Mouse (Mus musculus): ENCODE measurements at regions not wholly inside any gene's neighbourhood (a gene's known extent, or its start where the extent isn't known, plus 50 kb on each side); places are given as distances from the start of the nearest gene placed in this dataset.

DNA sequence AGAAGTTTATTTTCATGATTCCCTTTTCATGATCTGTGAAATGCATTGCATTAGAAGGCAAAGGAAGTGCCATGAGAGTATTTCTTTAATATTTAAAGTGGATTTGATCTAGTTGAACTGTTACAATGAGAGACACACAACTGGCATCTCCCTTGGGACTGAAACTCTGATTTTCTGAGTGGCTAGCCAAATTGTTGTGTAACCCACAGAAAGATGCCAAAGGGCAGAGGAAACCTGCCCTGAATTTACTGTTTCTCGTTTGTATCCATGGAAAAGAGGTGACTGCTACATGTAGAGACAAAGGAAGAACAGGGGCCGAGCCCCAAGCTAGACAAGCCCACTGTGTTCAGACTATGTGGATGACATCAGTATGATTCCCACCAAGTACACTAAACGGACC lies 360.4 kb upstream of the Cited2 start:
- Histone ChIP-seq H3K9me3 (ENCODE audit: control insufficient read depth, low read depth, low read length) (no peaks in the 10 kb centered on the region), H3K9ac (replicated peaks; ENCODE audit: low read depth, low read length) (no peak overlapping the region), H3K4me2 (replicated peaks; ENCODE audit: low read depth, low read length) (no peak overlapping the region), H3K27me3 (ENCODE audit: control insufficient read depth, insufficient read depth, low read length) (no peaks in the 10 kb centered on the region), H3K4me1 (ENCODE audit: control insufficient read depth, insufficient read depth, low read length) (no peaks in the 10 kb centered on the region), H3K4me3 (ENCODE audit: low read depth, low read length) (no peak overlapping the region), H3K27ac (ENCODE audit: low read length) (no peak overlapping the region), H3K36me3 (ENCODE audit: control insufficient read depth, insufficient read depth, low read length) (no peaks in the 10 kb centered on the region)
- 81% methylated on average over 3 of the region's 3 CpGs for WGBS
- no peak for ATAC-seq (ENCODE audit: insufficient number of reproducible peaks, insufficient read depth, low FRiP score, low read depth)

DNA sequence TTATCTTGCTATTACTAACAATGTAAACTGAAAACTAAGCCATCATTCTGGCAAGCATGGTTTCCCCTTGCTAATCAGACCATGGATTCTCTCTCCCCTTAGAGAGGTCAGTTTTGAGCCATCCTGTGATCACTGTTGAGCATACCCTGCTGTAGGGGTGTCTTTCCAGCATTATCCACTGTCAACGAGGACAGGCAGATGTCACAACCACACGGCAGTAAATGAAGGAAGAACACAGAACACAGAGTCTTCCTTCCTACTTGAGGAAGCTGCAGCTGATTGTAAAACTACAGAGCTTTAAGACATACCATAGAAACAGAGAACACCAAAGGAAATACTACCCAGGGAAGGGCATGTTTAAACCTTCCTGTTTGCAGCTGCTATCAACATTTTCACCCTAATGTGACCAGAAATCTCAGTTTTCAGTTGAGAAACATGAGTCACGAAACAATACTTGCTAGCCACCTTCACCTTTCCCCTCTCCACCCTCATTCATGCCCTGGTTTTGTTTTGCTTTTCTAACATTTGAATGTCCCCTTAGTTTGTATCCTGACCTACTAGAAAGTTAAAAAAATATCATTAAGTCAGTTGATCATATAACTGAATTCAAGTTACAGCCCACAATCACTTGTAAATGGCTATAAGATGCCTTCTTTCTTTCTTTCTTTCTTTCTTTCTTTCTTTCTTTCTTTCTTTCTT lies 356.8 kb upstream of the Cited2 start:
- Histone ChIP-seq H3K4me1 (ENCODE audit: control insufficient read depth, insufficient read depth, low read length) (no peaks in the 10 kb centered on the region), H3K36me3 (ENCODE audit: control insufficient read depth, insufficient read depth, low read length) (no peaks in the 10 kb centered on the region), H3K27ac (ENCODE audit: low read length) (no peak overlapping the region), H3K9me3 (ENCODE audit: control insufficient read depth, low read depth, low read length) (no peaks in the 10 kb centered on the region), H3K4me3 (ENCODE audit: low read depth, low read length) (no peak overlapping the region), H3K4me2 (replicated peaks; ENCODE audit: low read depth, low read length) (no peak overlapping the region), H3K27me3 (ENCODE audit: control insufficient read depth, insufficient read depth, low read length) (no peaks in the 10 kb centered on the region), H3K9ac (replicated peaks; ENCODE audit: low read depth, low read length) (no peak overlapping the region)
- 68% methylated on average over 3 of the region's 3 CpGs for WGBS
- ATAC-seq (ENCODE audit: insufficient number of reproducible peaks, insufficient read depth, low FRiP score, low read depth) = no peak

DNA sequence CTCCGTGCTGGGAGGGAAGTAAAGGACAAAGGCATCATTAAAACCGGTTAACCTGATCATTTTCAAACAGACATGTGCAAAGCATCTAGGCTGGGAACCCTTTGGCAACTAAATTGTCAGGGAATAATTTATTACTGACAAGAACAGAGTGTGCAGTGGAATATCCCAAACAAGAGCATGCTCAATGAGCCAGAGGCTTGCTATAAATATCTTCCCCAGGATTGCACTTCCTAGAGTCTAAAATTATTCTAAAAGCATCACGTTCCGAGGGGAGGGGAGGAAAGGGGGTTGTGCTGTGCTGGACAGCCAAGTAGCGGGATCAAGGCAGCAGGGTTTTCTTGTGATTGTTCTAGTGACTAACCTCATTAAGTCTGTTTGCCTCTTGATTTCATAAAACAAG lies 356.0 kb upstream of the Cited2 start:
- no peaks in the 10 kb centered on the region for H3K36me3 ChIP-seq (ENCODE audit: control insufficient read depth, insufficient read depth, low read length)
- H3K4me1 ChIP-seq (ENCODE audit: control insufficient read depth, insufficient read depth, low read length) = no peaks in the 10 kb centered on the region
- no peak; the same call in 1 of the 2 replicates for ATAC-seq (ENCODE audit: insufficient number of reproducible peaks, insufficient read depth, low FRiP score, low read depth)
- no peak overlapping the region for H3K9ac ChIP-seq (replicated peaks; ENCODE audit: low read depth, low read length)
- no peak overlapping the region for H3K4me2 ChIP-seq (replicated peaks; ENCODE audit: low read depth, low read length)
- no peaks in the 10 kb centered on the region for H3K9me3 ChIP-seq (ENCODE audit: control insufficient read depth, low read depth, low read length)
- H3K4me3 ChIP-seq (ENCODE audit: low read depth, low read length) = no peak overlapping the region
- no peaks in the 10 kb centered on the region for H3K27me3 ChIP-seq (ENCODE audit: control insufficient read depth, insufficient read depth, low read length)
- WGBS = 19% methylated on average over 5 of the region's 5 CpGs
- H3K27ac ChIP-seq (ENCODE audit: low read length) = no peak overlapping the region

DNA sequence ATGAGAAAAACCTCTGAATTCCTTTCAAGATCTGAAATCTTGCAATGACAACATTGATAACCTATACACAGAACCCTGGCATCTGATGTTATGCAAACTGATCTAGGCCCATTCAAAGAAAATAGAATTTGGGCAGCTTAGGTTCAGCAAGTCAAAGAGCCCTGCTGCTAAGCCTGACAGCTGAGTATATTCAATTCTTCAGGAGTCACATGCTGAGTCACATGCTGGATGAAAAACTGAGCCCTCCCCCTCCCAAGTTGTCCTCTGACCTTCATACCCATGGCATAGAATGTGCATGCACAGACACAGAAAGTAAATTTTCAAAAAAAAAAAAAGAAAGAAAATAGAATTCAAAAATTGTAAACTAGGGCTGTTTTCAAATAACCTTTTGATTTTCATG lies 355.6 kb upstream of the Cited2 start:
- H3K9me3 ChIP-seq (ENCODE audit: control insufficient read depth, low read depth, low read length) = no peaks in the 10 kb centered on the region
- H3K9ac ChIP-seq (replicated peaks; ENCODE audit: low read depth, low read length) = no peak overlapping the region
- no peaks in the 10 kb centered on the region for H3K4me1 ChIP-seq (ENCODE audit: control insufficient read depth, insufficient read depth, low read length)
- no peak overlapping the region for H3K27ac ChIP-seq (ENCODE audit: low read length)
- no peak overlapping the region for H3K4me3 ChIP-seq (ENCODE audit: low read depth, low read length)
- no peaks in the 10 kb centered on the region for H3K36me3 ChIP-seq (ENCODE audit: control insufficient read depth, insufficient read depth, low read length)
- no peak for ATAC-seq (ENCODE audit: insufficient number of reproducible peaks, insufficient read depth, low FRiP score, low read depth)
- H3K4me2 ChIP-seq (replicated peaks; ENCODE audit: low read depth, low read length) = no peak overlapping the region
- H3K27me3 ChIP-seq (ENCODE audit: control insufficient read depth, insufficient read depth, low read length) = no peaks in the 10 kb centered on the region

DNA sequence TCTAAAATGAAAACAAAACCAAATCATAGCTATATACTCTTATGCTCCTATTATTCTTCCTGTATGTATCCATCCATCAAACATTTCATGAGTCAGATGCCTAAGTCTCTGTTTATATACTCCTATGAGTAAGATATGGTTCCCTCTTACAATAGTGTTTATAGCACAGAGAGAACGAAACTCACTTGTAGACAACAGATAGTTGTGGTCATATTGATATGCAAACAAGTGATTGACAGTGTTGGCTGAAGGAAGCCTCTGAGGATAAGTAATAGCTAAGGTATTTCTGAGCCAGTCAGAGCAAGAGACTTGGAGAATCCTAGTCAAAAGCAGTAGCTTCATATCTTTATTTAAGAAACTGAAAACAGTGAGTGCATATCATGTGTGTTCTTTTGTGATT lies 354.4 kb upstream of the Cited2 start:
- ATAC-seq (ENCODE audit: insufficient number of reproducible peaks, insufficient read depth, low FRiP score, low read depth) = no peak
- 73% methylated on average over 1 of the region's 1 CpGs for WGBS

DNA sequence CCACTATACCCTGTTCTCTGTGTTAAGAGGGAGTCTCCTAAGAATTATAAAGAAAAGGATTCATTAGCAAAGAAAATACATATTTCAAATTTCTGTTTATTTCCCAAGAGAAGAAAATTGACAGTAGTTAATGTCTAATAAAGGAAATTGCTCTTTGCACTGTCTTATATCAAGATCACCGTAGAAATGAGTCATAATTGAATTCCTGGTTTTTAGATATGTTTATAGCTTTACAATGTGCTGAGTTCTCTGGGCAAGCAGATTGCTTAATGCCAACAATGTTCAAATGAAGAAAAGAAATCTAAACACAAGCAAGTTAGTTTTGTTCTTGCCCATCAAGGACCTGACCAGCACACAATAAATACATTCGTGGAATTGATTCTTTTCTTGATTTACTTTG lies 350.1 kb upstream of the Cited2 start:
- Histone ChIP-seq H3K27me3 (ENCODE audit: control insufficient read depth, insufficient read depth, low read length) (no peaks in the 10 kb centered on the region), H3K36me3 (ENCODE audit: control insufficient read depth, insufficient read depth, low read length) (no peaks in the 10 kb centered on the region), H3K27ac (ENCODE audit: low read length) (no peak overlapping the region), H3K4me1 (ENCODE audit: control insufficient read depth, insufficient read depth, low read length) (no peaks in the 10 kb centered on the region), H3K9me3 (ENCODE audit: control insufficient read depth, low read depth, low read length) (no peaks in the 10 kb centered on the region), H3K9ac (replicated peaks; ENCODE audit: low read depth, low read length) (no peak overlapping the region), H3K4me2 (replicated peaks; ENCODE audit: low read depth, low read length) (no peak overlapping the region), H3K4me3 (ENCODE audit: low read depth, low read length) (no peak overlapping the region)
- ATAC-seq (ENCODE audit: insufficient number of reproducible peaks, insufficient read depth, low FRiP score, low read depth) = no peak
- 70% methylated on average over 2 of the region's 2 CpGs for WGBS

More for the DNA sequence above, 354.4 kb upstream of the Cited2 start:
- no peaks in the 10 kb centered on the region for H3K36me3 ChIP-seq (ENCODE audit: control insufficient read depth, insufficient read depth, low read length)
- H3K9me3 ChIP-seq (ENCODE audit: control insufficient read depth, low read depth, low read length) = no peaks in the 10 kb centered on the region
- no peak overlapping the region for H3K27ac ChIP-seq (ENCODE audit: low read length)
- no peak overlapping the region for H3K4me3 ChIP-seq (ENCODE audit: low read depth, low read length)
- no peaks in the 10 kb centered on the region for H3K27me3 ChIP-seq (ENCODE audit: control insufficient read depth, insufficient read depth, low read length)
- no peaks in the 10 kb centered on the region for H3K4me1 ChIP-seq (ENCODE audit: control insufficient read depth, insufficient read depth, low read length)
- H3K9ac ChIP-seq (replicated peaks; ENCODE audit: low read depth, low read length) = no peak overlapping the region
- no peak overlapping the region for H3K4me2 ChIP-seq (replicated peaks; ENCODE audit: low read depth, low read length)

DNA sequence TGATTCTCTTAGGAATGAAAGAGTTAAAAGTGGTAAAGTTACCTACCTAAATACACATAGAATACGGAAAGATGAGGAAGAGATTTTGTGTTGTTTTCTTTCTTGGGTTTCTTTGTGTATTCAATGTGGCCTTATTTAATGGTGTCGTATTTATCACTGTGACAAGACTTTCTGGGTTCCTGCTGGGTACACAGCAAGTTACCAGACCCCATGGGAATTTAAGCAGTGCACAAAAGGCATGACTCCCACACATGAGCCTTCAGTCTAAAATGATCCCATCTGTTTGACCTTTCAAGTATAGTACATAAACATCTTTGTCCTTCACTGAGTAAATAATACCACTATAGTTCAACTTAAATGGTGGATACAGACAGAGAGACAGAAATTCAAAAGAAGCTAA lies 349.0 kb upstream of the Cited2 start:
- Histone ChIP-seq H3K4me3 (ENCODE audit: low read depth, low read length) (no peak overlapping the region), H3K4me1 (ENCODE audit: control insufficient read depth, insufficient read depth, low read length) (no peaks in the 10 kb centered on the region), H3K9ac (replicated peaks; ENCODE audit: low read depth, low read length) (no peak overlapping the region), H3K36me3 (ENCODE audit: control insufficient read depth, insufficient read depth, low read length) (no peaks in the 10 kb centered on the region), H3K27ac (ENCODE audit: low read length) (no peak overlapping the region), H3K9me3 (ENCODE audit: control insufficient read depth, low read depth, low read length) (no peaks in the 10 kb centered on the region), H3K27me3 (ENCODE audit: control insufficient read depth, insufficient read depth, low read length) (no peaks in the 10 kb centered on the region), H3K4me2 (replicated peaks; ENCODE audit: low read depth, low read length) (no peak overlapping the region)
- WGBS = 27% methylated on average over 2 of the region's 2 CpGs
- no peak for ATAC-seq (ENCODE audit: insufficient number of reproducible peaks, insufficient read depth, low FRiP score, low read depth)

DNA sequence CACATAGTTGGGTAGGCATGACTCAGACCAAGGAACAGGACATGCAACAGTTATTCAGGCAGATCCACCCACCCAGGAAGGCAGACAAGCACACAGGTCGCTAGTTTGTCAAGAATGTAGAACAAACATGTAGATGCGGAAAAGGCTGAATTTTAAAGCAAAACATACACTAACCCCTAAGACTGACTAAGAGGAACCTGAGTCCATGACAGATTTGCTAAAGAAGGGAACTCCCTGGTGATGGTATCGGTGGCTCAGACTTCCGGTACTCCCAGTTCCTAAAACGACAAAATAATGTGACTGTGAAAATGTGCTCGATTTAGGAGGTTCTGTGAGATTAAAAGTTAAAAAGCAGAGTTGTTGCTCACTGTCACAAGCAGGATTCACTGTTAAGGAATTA lies 340.0 kb upstream of the Cited2 start:
- Histone ChIP-seq H3K4me3 (ENCODE audit: low read depth, low read length) (no peak overlapping the region), H3K9ac (replicated peaks; ENCODE audit: low read depth, low read length) (no peak overlapping the region), H3K27ac (ENCODE audit: low read length) (no peak overlapping the region), H3K4me2 (replicated peaks; ENCODE audit: low read depth, low read length) (no peak overlapping the region), H3K9me3 (ENCODE audit: control insufficient read depth, low read depth, low read length) (no peaks in the 10 kb centered on the region), H3K4me1 (ENCODE audit: control insufficient read depth, insufficient read depth, low read length) (no peaks in the 10 kb centered on the region), H3K27me3 (ENCODE audit: control insufficient read depth, insufficient read depth, low read length) (no peaks in the 10 kb centered on the region), H3K36me3 (ENCODE audit: control insufficient read depth, insufficient read depth, low read length) (no peaks in the 10 kb centered on the region)
- WGBS = 90% methylated on average over 6 of the region's 6 CpGs
- ATAC-seq (ENCODE audit: insufficient number of reproducible peaks, insufficient read depth, low FRiP score, low read depth) = no peak

DNA sequence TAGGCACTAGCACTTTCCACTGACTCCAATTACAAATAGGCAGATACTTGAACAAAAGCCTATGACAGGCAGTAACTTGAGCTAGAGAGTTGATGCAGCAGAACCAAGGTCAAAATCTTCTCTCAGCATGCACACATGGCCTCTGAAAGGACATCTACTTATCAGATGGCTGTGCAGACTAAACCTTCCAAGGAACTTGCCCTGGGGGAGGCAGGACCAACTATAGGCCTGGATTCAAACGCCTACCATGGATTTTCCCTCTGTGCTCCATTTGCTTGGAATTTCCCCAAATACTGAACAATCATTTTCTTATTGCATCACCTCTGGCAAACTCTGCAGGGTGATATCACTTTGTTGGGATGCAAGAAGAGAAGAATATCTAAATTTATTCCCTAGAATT lies 337.8 kb upstream of the Cited2 start:
- ATAC-seq (ENCODE audit: insufficient number of reproducible peaks, insufficient read depth, low FRiP score, low read depth) = no peak
- no peak overlapping the region for H3K9ac ChIP-seq (replicated peaks; ENCODE audit: low read depth, low read length)
- H3K4me1 ChIP-seq (ENCODE audit: control insufficient read depth, insufficient read depth, low read length) = no peaks in the 10 kb centered on the region
- 81% methylated on average over 1 of the region's 1 CpGs for WGBS
- no peaks in the 10 kb centered on the region for H3K9me3 ChIP-seq (ENCODE audit: control insufficient read depth, low read depth, low read length)
- H3K36me3 ChIP-seq (ENCODE audit: control insufficient read depth, insufficient read depth, low read length) = no peaks in the 10 kb centered on the region
- no peak overlapping the region for H3K4me3 ChIP-seq (ENCODE audit: low read depth, low read length)
- no peak overlapping the region for H3K4me2 ChIP-seq (replicated peaks; ENCODE audit: low read depth, low read length)
- no peaks in the 10 kb centered on the region for H3K27me3 ChIP-seq (ENCODE audit: control insufficient read depth, insufficient read depth, low read length)
- no peak overlapping the region for H3K27ac ChIP-seq (ENCODE audit: low read length)

Measured in stomach, embryonic 14.5 days (tissue).